Mouse (Mus musculus) midbrain, embryonic 13.5 days (tissue): ENCODE measurements around the gene Lingo1. TPM values are rescaled to one million over a fixed set of nuclear protein-coding genes. Genes with fewer than 3 reads are reported as not detected.

Experiments used
- ATAC-seq: fragments of 200-750 bp; cut with Nextera tagmentation; 2 replicates; pipeline ENCODE4 v1.8.0; 2017; ENCODE audit warnings: mild to moderate bottlenecking, moderate TSS enrichment, moderate library complexity
- H3K27ac ChIP-seq: fragments of 300-500 bp; sonication (generic); 2 replicates; pipeline ENCODE4 v1.5.1; 2015; ENCODE audit warnings: inconsistent platforms, mild to moderate bottlenecking, moderate library complexity
- H3K27me3 ChIP-seq: fragments of 300-500 bp; sonication (generic); 2 replicates; pipeline ENCODE4 v1.6.1; 2015; ENCODE audit warnings: mild to moderate bottlenecking, inconsistent platforms
- H3K36me3 ChIP-seq: fragments of 300-500 bp; sonication (generic); 2 replicates; pipeline ENCODE4 v1.6.1; 2015; ENCODE audit warnings: mild to moderate bottlenecking, inconsistent platforms
- H3K4me1 ChIP-seq: fragments of 300-500 bp; sonication (generic); replicated peaks from 2 replicates; pipeline ENCODE4 v1.6.1; 2015; ENCODE audit warnings: inconsistent platforms
- H3K4me2 ChIP-seq: fragments of 300-500 bp; sonication (generic); replicated peaks from 2 replicates; pipeline ENCODE4 v1.6.1; 2015; ENCODE audit warnings: moderate library complexity, mild to moderate bottlenecking, inconsistent platforms
- H3K4me3 ChIP-seq: fragments of 300-500 bp; sonication (generic); replicated peaks from 2 replicates; pipeline ENCODE4 v1.5.1; 2015; ENCODE audit warnings: mild to moderate bottlenecking, inconsistent platforms
- H3K9ac ChIP-seq: fragments of 300-500 bp; sonication (generic); replicated peaks from 2 replicates; pipeline ENCODE4 v1.6.1; 2015; ENCODE audit warnings: mild to moderate bottlenecking, inconsistent platforms
- H3K9me3 ChIP-seq: fragments of 300-500 bp; sonication (generic); 2 replicates; pipeline ENCODE4 v1.6.1; 2016; ENCODE audit warnings: mild to moderate bottlenecking, inconsistent platforms
- WGBS: fragments of 180-500 bp; shearing (Covaris S2); methylation state at CpG from one replicate; pipeline ENCODE4 v1.1.7; 2015; 5-methylcytosine and 5-hydroxymethylcytosine counted together
- polyA plus RNA-seq: library from polyadenylated mRNA; unstranded; fragments of >200 nt; fragmentation: Nextera tagmentation; extraction: Ambion mirVana; gene quantifications from 2 replicates; pipeline ENCODE4 v1.2.1, GENCODE M21; 2015

Gene Lingo1
- polyA plus RNA-seq, 1 experiment from 2014 or later: 39.0 TPM

DNA sequence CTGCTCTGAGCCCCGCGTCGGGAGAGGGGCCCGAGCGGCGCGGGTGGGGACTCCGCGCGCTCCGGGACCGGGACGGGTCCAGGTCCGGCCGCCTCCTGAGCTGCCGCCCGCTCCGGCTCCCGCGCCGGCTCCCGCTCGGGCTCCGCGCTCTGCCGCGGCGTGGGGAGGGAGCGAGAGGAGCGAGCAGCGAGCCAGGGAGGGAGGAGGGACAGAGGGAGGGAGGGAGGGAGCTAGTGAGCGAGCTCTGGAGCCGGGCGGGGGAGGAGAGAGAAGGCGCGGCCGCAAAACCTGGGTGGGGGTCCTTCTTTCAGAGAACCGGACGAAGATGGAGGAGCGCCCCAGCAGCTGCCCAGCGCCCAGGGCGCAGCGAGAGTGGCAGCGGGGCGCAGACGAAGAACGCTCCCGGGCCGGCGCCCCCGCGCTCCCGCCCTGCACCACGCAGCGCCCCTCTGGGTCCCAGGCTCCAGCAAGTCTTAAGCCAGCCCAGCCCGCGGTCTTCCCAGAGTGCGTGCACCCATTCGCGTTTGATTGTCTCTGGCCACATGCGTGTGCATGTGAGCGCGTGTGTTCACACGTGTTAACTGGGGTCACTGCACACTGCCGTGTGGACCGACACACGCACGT is 160.7 kb downstream of the Lingo1 start:
- H3K4me3 ChIP-seq: peak overlapping the region; percentile 80
- peak overlapping the region; percentile 77 for H3K4me2 ChIP-seq
- H3K9ac ChIP-seq: peak overlapping the region; percentile 95
- H3K9me3 ChIP-seq: no peaks in the 10 kb centered on the region
- ATAC-seq: peak; percentile 75
- H3K4me1 ChIP-seq: peaks cover 53% of the 10 kb centered on the region
- 0% methylated on average over 40 of the region's 68 CpGs for WGBS
- H3K27me3 ChIP-seq: peaks cover 41% of the 10 kb centered on the region
- no peaks in the 10 kb centered on the region for H3K36me3 ChIP-seq
- peak overlapping the region; percentile 93 for H3K27ac ChIP-seq

DNA sequence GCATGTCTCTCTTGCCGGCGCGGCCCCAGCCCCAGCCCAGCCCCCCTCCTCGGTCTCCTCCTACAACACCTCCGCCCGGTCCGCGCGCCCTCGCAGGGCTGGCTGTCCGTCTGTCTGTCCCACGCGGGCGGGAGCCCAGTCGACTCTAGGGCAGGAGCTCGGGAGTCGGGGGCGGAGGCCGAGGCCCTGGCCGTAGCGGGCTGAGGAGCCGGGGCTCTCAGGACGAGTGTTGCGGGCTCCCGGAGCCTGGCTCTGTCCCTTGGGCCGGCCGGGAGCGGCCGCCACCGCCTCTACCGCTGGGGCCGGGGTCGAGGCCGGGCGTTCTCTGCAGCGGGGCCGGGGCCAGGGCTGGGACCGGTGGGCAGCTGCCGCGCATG is 161.2 kb downstream of the Lingo1 start:
- H3K27me3 ChIP-seq: peaks cover 41% of the 10 kb centered on the region
- no peaks in the 10 kb centered on the region for H3K9me3 ChIP-seq
- peak overlapping the region; percentile 95 for H3K9ac ChIP-seq
- H3K27ac ChIP-seq: peak overlapping the region; percentile 93
- peak overlapping the region; percentile 80 for H3K4me3 ChIP-seq
- peak overlapping the region; percentile 77 for H3K4me2 ChIP-seq
- H3K4me1 ChIP-seq: peaks cover 56% of the 10 kb centered on the region
- peak; percentile 34 for ATAC-seq
- no peaks in the 10 kb centered on the region for H3K36me3 ChIP-seq
- WGBS: 0% methylated on average over 20 of the region's 40 CpGs

DNA sequence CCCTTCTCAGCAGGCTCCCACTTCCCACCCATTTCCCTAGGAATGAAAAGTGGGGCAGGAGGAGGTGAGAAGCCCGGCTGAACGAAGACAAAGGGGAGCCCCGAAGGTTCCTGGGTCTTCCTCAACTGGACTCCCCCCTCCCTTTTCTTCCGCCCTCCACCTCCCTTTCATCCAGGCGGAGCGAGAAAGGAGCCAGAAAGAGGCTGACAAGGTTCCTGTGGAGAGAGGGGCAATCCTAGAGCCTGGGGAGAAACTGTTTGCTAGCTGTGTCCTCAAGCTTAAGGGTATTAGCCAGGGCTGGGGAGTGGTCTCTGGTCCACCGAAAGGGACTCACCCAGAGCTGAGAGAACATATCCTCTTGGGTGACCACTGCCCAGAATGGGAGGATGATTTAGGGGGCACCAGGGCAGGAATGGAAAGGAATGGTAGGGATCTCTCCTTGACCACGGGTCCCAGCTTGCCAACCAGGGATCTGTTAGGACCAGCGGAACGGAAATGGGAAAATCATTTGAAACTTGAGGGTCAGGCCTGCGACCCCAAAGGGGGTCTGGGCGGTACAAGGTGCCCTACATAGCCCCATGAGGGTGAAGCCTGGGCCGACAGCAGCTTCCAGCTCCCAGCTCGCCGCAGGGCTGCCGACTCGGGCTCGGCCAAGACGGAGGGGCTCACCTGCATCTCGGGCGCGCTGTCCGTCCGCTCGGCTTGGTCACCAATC is 161.7 kb downstream of the Lingo1 start:
- H3K9me3 ChIP-seq: no peaks in the 10 kb centered on the region
- H3K4me3 ChIP-seq: peak overlapping the region; percentile 80
- ATAC-seq: no peak
- H3K4me2 ChIP-seq: peak overlapping the region; percentile 77
- no peaks in the 10 kb centered on the region for H3K36me3 ChIP-seq
- under 1% methylated on average over 24 of the region's 25 CpGs for WGBS
- H3K27ac ChIP-seq: peak overlapping the region; percentile 93
- H3K27me3 ChIP-seq: peaks cover 41% of the 10 kb centered on the region
- peaks cover 57% of the 10 kb centered on the region for H3K4me1 ChIP-seq
- peak overlapping the region; percentile 95 for H3K9ac ChIP-seq

DNA sequence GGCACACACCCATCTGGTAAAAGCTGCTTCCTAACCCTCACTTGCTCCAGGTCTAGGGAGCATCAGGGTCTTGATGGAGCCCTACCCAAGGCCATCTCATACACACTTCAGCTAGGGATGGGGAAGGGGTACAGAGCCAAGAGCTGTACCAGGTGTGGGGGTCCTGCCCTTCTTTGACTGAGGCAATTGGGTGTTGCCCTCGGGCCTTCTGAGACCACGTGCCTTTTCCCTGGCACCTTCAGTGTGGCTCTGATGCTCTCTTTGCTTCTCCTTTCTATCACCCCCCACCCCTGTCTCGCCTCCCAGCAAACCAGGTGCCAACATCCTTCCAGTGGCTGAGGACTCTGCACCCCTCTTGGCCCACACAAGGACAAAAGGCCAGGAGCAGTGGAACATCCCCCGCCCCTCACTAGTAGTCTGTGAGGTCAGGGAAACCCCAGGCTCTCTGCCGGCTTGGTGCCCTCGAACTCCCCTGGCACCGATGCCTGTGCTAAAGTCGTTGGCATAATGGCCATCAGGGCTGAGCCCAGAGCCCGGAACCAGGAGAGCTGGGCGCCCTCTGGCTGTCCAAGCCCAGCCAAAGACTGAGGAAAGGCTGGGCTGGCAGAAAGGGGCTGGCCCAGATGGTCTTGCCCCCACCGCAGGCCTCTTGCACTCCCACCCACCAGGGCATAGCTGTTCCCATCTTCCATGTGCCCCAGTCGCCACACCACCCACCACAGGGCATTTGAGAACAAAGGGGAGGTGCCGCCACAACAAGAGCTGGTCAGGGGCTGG is 162.6 kb downstream of the Lingo1 start:
- H3K9me3 ChIP-seq: no peaks in the 10 kb centered on the region
- H3K4me3 ChIP-seq: peak overlapping the region; percentile 80
- peak; percentile 28 for ATAC-seq
- H3K27me3 ChIP-seq: peaks cover 35% of the 10 kb centered on the region
- H3K4me1 ChIP-seq: peaks cover 60% of the 10 kb centered on the region
- H3K27ac ChIP-seq: peak overlapping the region; percentile 93
- no peaks in the 10 kb centered on the region for H3K36me3 ChIP-seq
- H3K4me2 ChIP-seq: peak overlapping the region; percentile 77
- peak overlapping the region; percentile 95 for H3K9ac ChIP-seq
- 29% methylated on average over 13 of the region's 13 CpGs for WGBS

DNA sequence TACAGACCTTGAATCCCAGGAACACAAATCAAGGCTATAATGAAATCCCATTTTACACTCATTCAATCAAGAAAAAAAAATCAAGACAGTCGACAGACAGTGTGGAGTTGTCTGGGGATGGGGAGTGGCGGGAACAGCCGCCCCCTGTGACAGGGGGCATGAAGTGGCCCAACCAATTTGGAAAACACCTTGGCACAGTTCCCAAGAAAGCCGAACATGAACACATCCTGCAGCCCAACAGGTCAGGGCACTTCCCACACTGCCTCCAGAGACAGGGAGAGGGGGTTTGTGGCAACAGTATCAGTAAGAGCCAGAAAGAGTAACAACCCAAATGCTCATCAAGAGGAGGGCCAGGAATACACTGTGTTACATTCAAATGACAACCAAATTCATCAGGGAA is 165.3 kb downstream of the Lingo1 start:
- no peak for ATAC-seq
- H3K9ac ChIP-seq: no peak overlapping the region
- H3K27ac ChIP-seq: no peak overlapping the region
- no peak overlapping the region for H3K4me2 ChIP-seq
- peaks cover 14% of the 10 kb centered on the region for H3K27me3 ChIP-seq
- 68% methylated on average over 4 of the region's 4 CpGs for WGBS
- no peaks in the 10 kb centered on the region for H3K9me3 ChIP-seq
- H3K36me3 ChIP-seq: no peaks in the 10 kb centered on the region
- H3K4me1 ChIP-seq: peaks cover 66% of the 10 kb centered on the region
- no peak overlapping the region for H3K4me3 ChIP-seq

DNA sequence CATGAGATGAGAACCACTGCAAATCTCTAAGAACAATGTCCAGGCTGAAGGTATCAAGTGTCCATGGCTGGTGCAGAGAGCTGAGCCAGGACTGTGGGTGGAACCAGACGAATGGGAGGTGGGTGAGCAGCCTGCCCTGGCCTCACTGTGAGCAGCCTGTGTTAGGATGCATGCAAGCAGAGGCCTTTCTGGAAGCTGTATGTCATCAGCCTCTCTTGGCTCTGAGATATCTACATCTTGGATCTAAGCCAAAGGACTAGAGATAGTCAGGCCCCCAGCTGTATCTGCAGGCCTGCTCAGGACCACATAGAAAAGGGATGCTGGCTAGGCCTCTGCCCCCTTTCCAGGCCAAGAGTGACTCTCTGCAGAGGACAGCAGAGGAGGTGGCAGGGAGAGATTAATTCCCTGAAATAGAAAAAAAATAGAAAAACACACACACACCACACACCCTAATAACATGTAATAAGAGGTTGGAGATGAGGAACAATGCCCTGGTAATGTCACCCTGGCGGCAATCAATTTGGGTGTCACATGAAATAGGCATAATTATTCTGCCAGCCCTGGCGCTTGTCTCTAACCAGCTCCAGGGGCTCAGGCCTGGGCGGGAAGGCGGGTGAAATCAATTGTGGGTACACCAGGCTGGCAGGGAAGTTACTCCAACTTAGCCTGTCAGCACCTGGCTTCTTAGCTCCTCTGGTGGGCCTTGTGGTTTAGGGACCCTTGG is 166.4 kb downstream of the Lingo1 start:
- H3K9me3 ChIP-seq: no peaks in the 10 kb centered on the region
- H3K27ac ChIP-seq: no peak overlapping the region; the same call in 1 of the 2 replicates
- ATAC-seq: no peak
- WGBS: 91% methylated on average over 5 of the region's 5 CpGs
- 0 out of 2 replicates have a peak, but pooled peaks cover 5% of the 10 kb centered on the region for H3K36me3 ChIP-seq
- H3K4me3 ChIP-seq: no peak overlapping the region
- peaks cover 14% of the 10 kb centered on the region for H3K27me3 ChIP-seq
- H3K4me1 ChIP-seq: peaks cover 69% of the 10 kb centered on the region
- H3K4me2 ChIP-seq: no peak overlapping the region
- no peak overlapping the region for H3K9ac ChIP-seq

DNA sequence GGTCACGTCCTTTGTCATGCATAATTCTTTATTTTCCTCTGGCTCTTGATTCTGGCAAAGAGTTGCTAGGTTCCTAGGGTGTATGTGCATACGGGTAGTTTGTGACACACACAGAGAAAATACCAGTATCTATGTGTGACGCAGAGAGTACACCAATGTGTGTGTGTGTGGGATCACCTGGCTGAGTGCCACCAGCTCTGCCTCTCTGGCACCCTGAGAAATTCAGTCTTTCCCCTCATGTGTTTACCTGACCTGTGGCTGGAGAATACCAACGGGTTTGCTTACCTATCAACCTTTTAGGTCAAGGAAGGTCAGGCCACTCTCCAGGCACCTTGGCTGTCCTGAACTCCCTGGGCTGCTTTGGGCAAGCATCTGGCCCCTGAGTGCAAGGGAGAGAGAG is 169.0 kb downstream of the Lingo1 start:
- 78% methylated on average over 4 of the region's 4 CpGs for WGBS
- peaks cover 11% of the 10 kb centered on the region; the same call in 1 of the 2 replicates for H3K36me3 ChIP-seq

DNA sequence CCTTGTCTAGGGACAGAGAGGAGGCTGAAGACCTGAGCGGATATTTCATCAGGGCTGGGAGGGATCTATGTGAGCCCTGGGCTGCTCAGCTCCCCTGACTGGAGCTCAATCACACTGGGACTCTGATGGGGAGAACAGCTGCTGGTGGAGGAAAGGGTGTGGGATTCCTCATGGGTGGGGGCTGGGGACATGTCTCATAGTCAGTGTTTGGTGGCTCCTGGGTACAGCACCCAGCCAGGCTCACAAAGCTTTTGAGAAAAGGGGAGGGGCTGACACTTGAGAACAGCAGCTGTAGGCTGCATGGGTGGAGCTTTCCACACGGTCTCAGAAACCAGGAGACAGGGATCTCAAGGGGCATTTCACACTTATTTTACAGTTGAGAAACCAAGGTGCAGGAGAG is 171.3 kb downstream of the Lingo1 start:
- no peak overlapping the region for H3K27ac ChIP-seq
- H3K9me3 ChIP-seq: no peaks in the 10 kb centered on the region
- WGBS: 39% methylated on average over 2 of the region's 2 CpGs
- H3K36me3 ChIP-seq: peaks cover 23% of the 10 kb centered on the region
- H3K9ac ChIP-seq: no peak overlapping the region
- H3K4me3 ChIP-seq: no peak overlapping the region
- no peak for ATAC-seq
- no peak overlapping the region for H3K4me2 ChIP-seq
- H3K4me1 ChIP-seq: peaks cover 34% of the 10 kb centered on the region
- H3K27me3 ChIP-seq: peaks cover 19% of the 10 kb centered on the region

More for the DNA sequence above, 169.0 kb downstream of the Lingo1 start:
- Histone ChIP-seq H3K9me3 (no peaks in the 10 kb centered on the region), H3K4me3 (no peak overlapping the region), H3K9ac (no peak overlapping the region), H3K27me3 (no peaks in the 10 kb centered on the region), H3K27ac (no peak overlapping the region), H3K4me2 (no peak overlapping the region), H3K4me1 (peaks cover 48% of the 10 kb centered on the region)
- ATAC-seq: no peak

DNA sequence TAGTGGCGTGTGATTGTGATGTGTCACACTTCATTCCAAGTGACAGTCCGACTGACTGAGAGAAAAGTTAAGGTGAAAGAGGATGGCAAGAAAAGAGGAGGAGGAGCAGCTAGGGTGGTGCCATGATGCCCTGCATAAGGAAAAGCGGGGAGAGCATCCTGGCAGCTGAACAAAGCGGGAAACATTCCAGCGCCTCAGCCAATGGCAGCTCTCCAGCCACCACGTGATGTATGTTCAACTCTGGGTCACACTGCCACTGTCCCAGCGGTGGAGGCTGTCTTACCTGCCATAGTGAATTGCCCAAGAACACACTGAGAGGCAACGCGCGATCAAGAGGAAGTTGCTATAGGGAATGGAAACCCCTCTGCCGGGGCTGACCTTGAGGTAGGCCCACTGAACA is 172.9 kb downstream of the Lingo1 start:
- Histone ChIP-seq H3K9me3 (no peaks in the 10 kb centered on the region), H3K4me1 (peaks cover 27% of the 10 kb centered on the region), H3K4me3 (no peak overlapping the region), H3K27ac (no peak overlapping the region), H3K36me3 (peaks cover 38% of the 10 kb centered on the region), H3K4me2 (no peak overlapping the region), H3K27me3 (peaks cover 28% of the 10 kb centered on the region), H3K9ac (no peak overlapping the region)
- 88% methylated on average over 11 of the region's 11 CpGs for WGBS
- ATAC-seq: no peak

DNA sequence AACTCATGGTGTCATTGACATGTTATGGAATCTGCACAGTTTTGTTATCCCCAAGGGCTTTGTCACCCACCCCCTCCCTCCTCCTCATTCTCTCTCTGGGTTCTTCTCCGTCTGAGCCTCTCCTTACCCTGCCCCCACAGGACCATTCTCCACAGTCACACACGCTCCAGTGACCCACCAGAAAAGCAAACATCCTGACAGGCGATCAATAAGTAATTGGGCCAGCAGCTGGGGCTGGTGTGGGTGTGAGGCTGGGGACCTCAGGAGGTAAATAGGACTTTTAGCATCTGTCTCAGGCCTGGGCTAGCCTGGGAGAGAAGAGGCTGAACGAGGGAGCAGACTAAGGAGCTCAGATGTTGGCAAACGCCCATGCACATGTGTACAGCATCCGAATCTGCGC is 173.5 kb downstream of the Lingo1 start:
- no peak overlapping the region for H3K27ac ChIP-seq
- H3K27me3 ChIP-seq: peaks cover 28% of the 10 kb centered on the region
- no peak overlapping the region for H3K4me2 ChIP-seq
- no peak overlapping the region for H3K9ac ChIP-seq
- ATAC-seq: no peak
- H3K9me3 ChIP-seq: no peaks in the 10 kb centered on the region
- 66% methylated on average over 7 of the region's 7 CpGs for WGBS
- H3K4me3 ChIP-seq: no peak overlapping the region
- H3K4me1 ChIP-seq: peaks cover 27% of the 10 kb centered on the region
- peaks cover 43% of the 10 kb centered on the region for H3K36me3 ChIP-seq

DNA sequence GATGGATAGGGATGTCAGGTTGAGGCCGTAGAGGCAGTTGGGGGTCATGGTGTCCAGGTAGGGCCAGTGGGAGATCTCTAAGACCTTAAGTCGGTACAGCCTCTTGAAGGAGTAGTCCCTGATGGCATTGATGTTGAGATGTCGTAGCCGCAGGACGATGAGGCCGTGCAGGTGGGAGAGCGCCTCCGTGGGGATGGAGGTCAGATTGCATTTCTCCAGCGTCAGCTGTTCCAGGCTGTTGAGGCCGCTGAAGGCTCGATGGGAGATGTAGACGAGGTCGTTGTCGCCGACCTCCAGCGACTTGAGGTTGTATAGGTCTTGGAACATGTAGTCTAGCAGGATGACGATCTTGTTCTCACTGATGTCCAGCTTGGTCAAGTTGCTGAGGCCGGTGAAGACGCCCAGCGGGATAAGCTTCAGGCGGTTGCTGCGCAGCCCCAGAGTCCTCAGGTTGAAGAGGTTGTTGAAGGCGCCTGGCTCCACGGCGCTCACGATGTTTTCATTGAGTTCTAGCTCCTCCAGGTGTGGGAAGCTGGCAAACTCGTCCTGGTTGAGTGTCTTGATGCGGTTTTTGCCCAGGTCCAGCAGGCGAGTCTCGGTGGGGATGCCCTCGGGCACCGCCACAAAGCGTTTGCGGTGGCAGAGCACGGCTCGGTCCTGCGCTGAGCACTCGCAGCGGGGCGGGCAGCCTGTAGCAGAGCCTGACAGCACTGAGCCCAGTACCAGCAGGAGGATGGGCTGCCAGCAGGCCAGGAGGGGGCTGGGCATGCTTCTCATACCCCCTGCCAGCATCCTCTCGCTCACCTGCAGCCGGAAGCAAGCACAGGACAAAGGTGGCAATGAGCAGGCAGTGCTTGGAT is 175.5 kb downstream of the Lingo1 start:
- H3K36me3 ChIP-seq: peaks cover 52% of the 10 kb centered on the region
- no peak for ATAC-seq
- no peak overlapping the region for H3K4me3 ChIP-seq
- peaks cover 28% of the 10 kb centered on the region for H3K27me3 ChIP-seq
- H3K9ac ChIP-seq: 0 out of 2 replicates have a peak overlapping the region, but pooled peaks have one; percentile 39
- 29% methylated on average over 42 of the region's 42 CpGs for WGBS
- H3K9me3 ChIP-seq: no peaks in the 10 kb centered on the region
- no peak overlapping the region for H3K27ac ChIP-seq
- H3K4me1 ChIP-seq: peaks cover 16% of the 10 kb centered on the region
- H3K4me2 ChIP-seq: no peak overlapping the region
